In the genomic region with DNA sequence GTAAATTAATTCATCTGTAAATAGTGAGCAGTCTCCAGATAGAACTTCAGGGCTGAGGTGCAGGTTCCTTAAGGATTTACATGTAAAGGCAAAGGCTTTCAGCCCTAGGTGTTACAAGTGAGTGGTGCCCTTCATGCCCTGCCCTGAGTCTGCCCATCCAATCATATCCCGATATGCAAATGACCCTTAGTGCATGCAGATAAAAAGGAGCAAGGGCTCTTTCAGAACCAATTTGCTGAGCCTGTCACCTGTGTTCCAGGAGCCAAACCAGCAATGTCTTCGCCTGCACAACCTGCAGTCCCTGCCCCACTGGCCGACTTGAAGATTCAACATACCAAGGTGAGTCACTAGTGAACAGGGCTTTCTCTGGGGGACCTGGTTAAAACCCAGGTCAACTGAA, we compare ENCODE assay signal across 9 mouse cellular contexts.
A peak's percentile ranks its signal among the peaks of the same experiment; 100 is the strongest.
DNase-seq lines count a peak whose midpoint lies in the region; ATAC-seq and TF ChIP-seq lines count a peak whose summit lies in the region.
"Had no signal": no experiment of that assay in that cellular context is flagged by ENCODE, and none has a peak within 500 bp of the region (broad histone marks: within the 10 kb centered on the region; RNA-seq: fewer than 3 reads in every experiment).

No protein-coding gene starts in this region.

- peak overlapping the region; percentile 9; the same call in 1 of the 2 replicates for H3K27ac ChIP-seq in heart, adult 2 months
- H3K27ac ChIP-seq in heart, embryonic 12.5 days (ENCODE audit: poor library complexity, severe bottlenecking): no peak overlapping the region
- no peak overlapping the region for H3K27ac ChIP-seq in liver, embryonic 15.5 days (replicated peaks)
- no peak overlapping the region for H3K27ac ChIP-seq in midbrain, embryonic 11.5 days (ENCODE audit: low read depth, low read length)

- H3K79me2 ChIP-seq in heart, adult 2 months (replicated peaks; ENCODE audit: control insufficient read depth, insufficient read depth, low read length): no peaks in the 10 kb centered on the region

- no peaks in the 10 kb centered on the region for H3K27me3 ChIP-seq in heart, adult 2 months (ENCODE audit: control insufficient read depth, insufficient read depth, low read length)
- H3K27me3 ChIP-seq in heart, embryonic 12.5 days (replicated peaks): no peaks in the 10 kb centered on the region
- H3K27me3 ChIP-seq in liver, embryonic 15.5 days: no peaks in the 10 kb centered on the region
- no peaks in the 10 kb centered on the region for H3K27me3 ChIP-seq in midbrain, embryonic 11.5 days (ENCODE audit: control insufficient read depth, insufficient read depth, low read length)

- peak; percentile 52; the same call in 1 of the 2 replicates for TF ChIP-seq POLR2A in heart, adult 2 months (IDR thresholded peaks at IDR 0.05; ENCODE audit: insufficient read depth, low read depth, low read length)

- no peaks in the 10 kb centered on the region for H3K36me3 ChIP-seq in heart, adult 2 months (ENCODE audit: control insufficient read depth, insufficient read depth, low read length)
- no peaks in the 10 kb centered on the region for H3K36me3 ChIP-seq in heart, embryonic 12.5 days
- no peaks in the 10 kb centered on the region for H3K36me3 ChIP-seq in liver, embryonic 15.5 days (replicated peaks)
- no peaks in the 10 kb centered on the region for H3K36me3 ChIP-seq in midbrain, embryonic 11.5 days (ENCODE audit: control insufficient read depth, insufficient read depth, low read length)

- H3K4me3 ChIP-seq in heart, adult 2 months: no peak overlapping the region; the same call in 1 of the 2 replicates
- no peak overlapping the region for H3K4me3 ChIP-seq in heart, embryonic 12.5 days
- H3K4me3 ChIP-seq in liver, embryonic 15.5 days (replicated peaks): no peak overlapping the region
- H3K4me3 ChIP-seq in midbrain, embryonic 11.5 days (ENCODE audit: low read depth, low read length): no peak overlapping the region
- H3K4me3 ChIP-seq: erythroblast, embryonic 14.5 days had no signal

- no peak overlapping the region for H3K9ac ChIP-seq in heart, adult 2 months (ENCODE audit: low read depth, low read length)
- H3K9ac ChIP-seq in heart, embryonic 12.5 days: no peak overlapping the region
- no peak overlapping the region for H3K9ac ChIP-seq in liver, embryonic 15.5 days
- no peak overlapping the region for H3K9ac ChIP-seq in midbrain, embryonic 11.5 days (ENCODE audit: low read length)

- no peak for ATAC-seq in heart, embryonic 12.5 days (ENCODE audit: insufficient number of reproducible peaks, low FRiP score)
- ATAC-seq in liver, embryonic 15.5 days (ENCODE audit: insufficient read depth): peak; percentile 67; the same call in 1 of the 2 replicates
- no peak for ATAC-seq in midbrain, embryonic 11.5 days (ENCODE audit: low FRiP score)

- H3K9me3 ChIP-seq in heart, embryonic 12.5 days (replicated peaks): no peaks in the 10 kb centered on the region
- no peaks in the 10 kb centered on the region for H3K9me3 ChIP-seq in liver, embryonic 15.5 days (replicated peaks)
- H3K9me3 ChIP-seq in midbrain, embryonic 11.5 days (ENCODE audit: control insufficient read depth, low read length): no peaks in the 10 kb centered on the region

- no peak for TF ChIP-seq EP300 in heart, adult 2 months (IDR thresholded peaks at IDR 0.05; ENCODE audit: insufficient read depth, low read depth, low read length)

- no peak for TF ChIP-seq CTCF in heart, adult 2 months (IDR thresholded peaks at IDR 0.05)

- intact Hi-C loops in heart, adult 2 months (cut with DNase I): no loop called here
- intact Hi-C loops in heart, postnatal 36 days (cut with DNase I): no loop called here
- intact Hi-C loops in left cerebral cortex, postnatal 10 days (cut with DNase I): no loop called here
- intact Hi-C loops in left cerebral cortex, postnatal 25 days (cut with DNase I): no loop called here

- WGBS in heart, adult 2 months: 57% methylated on average over 3 of the region's 3 CpGs
- WGBS in heart, embryonic 12.5 days: 65% methylated on average over 3 of the region's 3 CpGs
- WGBS in liver, embryonic 15.5 days (ENCODE audit: insufficient replicate concordance): 37% methylated on average over 3 of the region's 3 CpGs
- 69% methylated on average over 3 of the region's 3 CpGs for WGBS in midbrain, embryonic 11.5 days

- peak in 1 of 2 experiments; percentile 29 for DNase-seq in heart, adult 2 months
- DNase-seq in heart, postnatal 36 days: peak; percentile 10 to 15
- peak; percentile 33 to 51 for DNase-seq in spleen, postnatal 36 days (ENCODE audit: low spot score in 2 of 2)
- DNase-seq in left cerebral cortex, postnatal 10 days (ENCODE audit: extremely low spot score in 1 of 2, low spot score in 2 of 2): no peak
- no peak for DNase-seq in midbrain, embryonic 11.5 days (ENCODE audit: low spot score, missing footprints)
- no peak for DNase-seq in left cerebral cortex, postnatal 25 days (ENCODE audit: low spot score in 2 of 2)

- H3K4me1 ChIP-seq in heart, adult 2 months (ENCODE audit: control insufficient read depth, insufficient read depth, low read length): no peaks in the 10 kb centered on the region; the same call in 1 of the 2 replicates
- H3K4me1 ChIP-seq in heart, embryonic 12.5 days (replicated peaks): no peaks in the 10 kb centered on the region
- no peaks in the 10 kb centered on the region for H3K4me1 ChIP-seq in liver, embryonic 15.5 days (replicated peaks)
- no peaks in the 10 kb centered on the region for H3K4me1 ChIP-seq in midbrain, embryonic 11.5 days (ENCODE audit: control insufficient read depth, insufficient read depth, low read length)

- no peak overlapping the region for H3K4me2 ChIP-seq in heart, embryonic 12.5 days
- no peak overlapping the region for H3K4me2 ChIP-seq in liver, embryonic 15.5 days
- H3K4me2 ChIP-seq in midbrain, embryonic 11.5 days: no peak overlapping the region

Comparison
In these comparisons a context has a peak if more than half of its experiments do, and no peak if none do; other contexts are left out.
1. DNase-seq: peak in heart, postnatal 36 days (2 of 2) and spleen, postnatal 36 days (2 of 2); none in left cerebral cortex, postnatal 10 days (0 of 2), midbrain, embryonic 11.5 days (single experiment) and left cerebral cortex, postnatal 25 days (0 of 2).